Comparison of ENCODE assay signal across 8 mouse cellular contexts in genomic region chr8:120289698-120290181, GRCm38 (mm10).
DNase-seq lines count a peak whose midpoint lies in the region; ATAC-seq lines count a peak whose summit lies in the region.
"Had no signal": no experiment of that assay in that cellular context is flagged by ENCODE, and none has a peak within 500 bp of the region (broad histone marks: within the 10 kb centered on the region; RNA-seq: fewer than 3 reads in every experiment).

No protein-coding gene starts in this region.

- H3K27me3 ChIP-seq in hindbrain, embryonic 12.5 days = peaks cover 7% of the 10 kb centered on the region
- no peaks in the 10 kb centered on the region for H3K27me3 ChIP-seq in liver, embryonic 13.5 days
- no peaks in the 10 kb centered on the region for H3K27me3 ChIP-seq in stomach, embryonic 15.5 days (replicated peaks)

- WGBS in hindbrain, embryonic 12.5 days = 30% methylated on average over 10 of the region's 10 CpGs
- WGBS in liver, embryonic 13.5 days (ENCODE audit: insufficient replicate concordance) = 67% methylated on average over 10 of the region's 10 CpGs
- WGBS in stomach, embryonic 15.5 days = 45% methylated on average over 10 of the region's 10 CpGs

- H3K36me3 ChIP-seq in hindbrain, embryonic 12.5 days = no peaks in the 10 kb centered on the region
- H3K36me3 ChIP-seq in liver, embryonic 13.5 days = no peaks in the 10 kb centered on the region
- H3K36me3 ChIP-seq in stomach, embryonic 15.5 days = no peaks in the 10 kb centered on the region

- H3K9me3 ChIP-seq in hindbrain, embryonic 12.5 days (replicated peaks) = no peaks in the 10 kb centered on the region
- no peaks in the 10 kb centered on the region for H3K9me3 ChIP-seq in liver, embryonic 13.5 days (replicated peaks)
- no peaks in the 10 kb centered on the region for H3K9me3 ChIP-seq in stomach, embryonic 15.5 days

- peak; percentile 57; the same call in 1 of the 2 replicates for ATAC-seq in cerebellum, adult (ENCODE audit: insufficient number of reproducible peaks, low FRiP score, low TSS enrichment)
- 0 out of 2 replicates have a peak, but pooled peaks have one; percentile 11 for ATAC-seq in hindbrain, embryonic 12.5 days (ENCODE audit: low FRiP score)
- ATAC-seq in liver, embryonic 13.5 days (ENCODE audit: low read depth) = no peak
- no peak for ATAC-seq in stomach, embryonic 15.5 days (ENCODE audit: insufficient read depth, low FRiP score, low read depth)

- H3K27ac ChIP-seq in hindbrain, embryonic 12.5 days = peak overlapping the region; percentile 67
- peak overlapping the region; percentile 100 for H3K27ac ChIP-seq in liver, embryonic 13.5 days
- H3K27ac ChIP-seq in stomach, embryonic 15.5 days = 0 out of 2 replicates have a peak overlapping the region, but pooled peaks have one; percentile 35
- H3K27ac ChIP-seq: macrophage had no signal

- no peak overlapping the region for H3K9ac ChIP-seq in hindbrain, embryonic 12.5 days
- H3K9ac ChIP-seq in liver, embryonic 13.5 days = peak overlapping the region; percentile 91
- H3K9ac ChIP-seq in stomach, embryonic 15.5 days = no peak overlapping the region

- H3K4me3 ChIP-seq in hindbrain, embryonic 12.5 days = no peak overlapping the region
- H3K4me3 ChIP-seq in liver, embryonic 13.5 days (replicated peaks) = peak overlapping the region; percentile 11; the same call in 1 of the 2 replicates
- no peak overlapping the region for H3K4me3 ChIP-seq in stomach, embryonic 15.5 days (replicated peaks)

- no peak overlapping the region for H3K4me2 ChIP-seq in hindbrain, embryonic 12.5 days (replicated peaks)
- H3K4me2 ChIP-seq in liver, embryonic 13.5 days = peak overlapping the region; percentile 87
- H3K4me2 ChIP-seq in stomach, embryonic 15.5 days = no peak overlapping the region

- peaks cover 89% of the 10 kb centered on the region for H3K4me1 ChIP-seq in hindbrain, embryonic 12.5 days
- H3K4me1 ChIP-seq in liver, embryonic 13.5 days (replicated peaks) = peaks cover 85% of the 10 kb centered on the region
- H3K4me1 ChIP-seq in stomach, embryonic 15.5 days = peaks cover 81% of the 10 kb centered on the region

- DNase-seq in adrenal gland, postnatal 10 days = peak; percentile 79
- DNase-seq in gastrocnemius, adult 18-20 months (ENCODE audit: low spot score) = peak; percentile 69
- no peak for DNase-seq in liver, embryonic 13.5 days
- DNase-seq in spleen, postnatal 10 days (ENCODE audit: low spot score in 2 of 2) = no peak

Comparison
In these comparisons a context has a peak if more than half of its experiments do, and no peak if none do; other contexts are left out.
1. DNase-seq: peak in adrenal gland, postnatal 10 days (single experiment) and gastrocnemius, adult 18-20 months (single experiment); none in liver, embryonic 13.5 days (single experiment) and spleen, postnatal 10 days (0 of 2).
2. ATAC-seq: peak in cerebellum, adult (single experiment) and hindbrain, embryonic 12.5 days (single experiment); none in liver, embryonic 13.5 days (single experiment) and stomach, embryonic 15.5 days (single experiment).
3. H3K27ac ChIP-seq: peak in every context shown above with its lines; median percentile 100 in liver, embryonic 13.5 days; 67 in hindbrain, embryonic 12.5 days; 35 in stomach, embryonic 15.5 days.